Mouse (Mus musculus) liver, postnatal 0 days (tissue): ENCODE data around the gene Eif3d.

Source experiments
- CTCF ChIP-seq: sonication (generic); IDR thresholded peaks from 2 replicates; pipeline ENCODE4 v1.5.1; 2016; ENCODE audit warnings: antibody characterized with exemption, low read depth
- EP300 ChIP-seq: IDR thresholded peaks from 2 replicates; pipeline ENCODE4 v1.6.1; 2016; ENCODE audit warnings: antibody characterized with exemption, low read depth, mild to moderate bottlenecking

DNA sequence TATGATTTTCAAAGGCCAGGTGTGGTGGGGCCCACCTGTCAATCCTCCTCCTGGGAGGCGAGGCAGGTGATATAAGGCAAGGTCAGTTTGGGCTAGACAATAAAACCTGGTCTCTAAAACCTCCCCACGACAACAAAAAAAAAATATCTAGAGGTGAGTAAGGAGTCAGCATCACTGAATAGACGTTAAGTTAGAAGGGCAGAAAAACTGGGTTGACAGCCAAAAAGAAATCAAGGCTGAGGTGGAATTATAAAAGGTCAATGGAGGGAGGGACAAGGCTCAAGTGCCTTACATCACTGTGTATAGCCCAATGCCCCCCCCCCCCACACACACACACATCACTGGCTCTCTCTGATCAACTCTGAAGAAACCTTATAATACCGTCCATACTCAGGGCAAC, 42.5 kb downstream of the Eif3d start:
- no peak for TF ChIP-seq EP300
- no peak for TF ChIP-seq CTCF
